Mouse (Mus musculus) heart, embryonic 14.5 days (tissue): ENCODE data around the gene Zcchc7. TPM values are rescaled to one million over a fixed set of nuclear protein-coding genes. Genes with fewer than 3 reads are reported as not detected.

Experiments
- ATAC-seq: fragments of 200-750 bp; cut with Nextera tagmentation; 2 replicates; pipeline ENCODE4 v1.8.0; 2017; ENCODE audit warnings: low read depth, moderate TSS enrichment; ENCODE audit not compliant: insufficient number of reproducible peaks, insufficient read depth, low FRiP score
- H3K27ac ChIP-seq, 2 experiments: fragments of 200-500 bp in 1 of 2; fragments of 300-500 bp in 1 of 2; sonication (generic) in 1 of 2; replicated peaks in 1 of 2; 2 replicates each; pipeline ENCODE4 v1.5.1; 2012 to 2014; ENCODE audit warnings: low read depth in 2 of 2, low read length in 2 of 2, control low read depth in 1 of 2, mild to moderate bottlenecking in 1 of 2, mixed read lengths in 1 of 2; ENCODE audit not compliant: control insufficient read depth in 1 of 2, insufficient read depth in 1 of 2
- H3K27me3 ChIP-seq: fragments of 300-500 bp; sonication (generic); 2 replicates; pipeline ENCODE4 v1.6.1; 2014; ENCODE audit warnings: mild to moderate bottlenecking, low read length, control low read depth; ENCODE audit not compliant: control insufficient read depth, insufficient read depth
- H3K36me3 ChIP-seq: fragments of 300-500 bp; sonication (generic); 2 replicates; pipeline ENCODE4 v1.6.1; 2014; ENCODE audit warnings: mild to moderate bottlenecking, control low read depth, low read length, mixed read lengths; ENCODE audit not compliant: control insufficient read depth, insufficient read depth
- H3K4me1 ChIP-seq, 2 experiments: fragments of 200-500 bp in 1 of 2; fragments of 300-500 bp in 1 of 2; sonication (generic) in 1 of 2; 2 replicates each; pipeline ENCODE4 v1.6.1; 2012 to 2014; ENCODE audit warnings: low read length in 2 of 2, control low read depth in 1 of 2, mixed read lengths in 1 of 2; ENCODE audit not compliant: control insufficient read depth in 2 of 2, insufficient read depth in 2 of 2
- H3K4me2 ChIP-seq: fragments of 300-500 bp; sonication (generic); 2 replicates; pipeline ENCODE4 v1.6.1; 2014; ENCODE audit warnings: mild to moderate bottlenecking, low read length
- H3K4me3 ChIP-seq, 2 experiments: fragments of 200-500 bp in 1 of 2; fragments of 300-500 bp in 1 of 2; sonication (generic) in 1 of 2; 2 replicates each; pipeline ENCODE4 v1.5.1; 2012 to 2014; ENCODE audit warnings: low read length in 2 of 2, mild to moderate bottlenecking in 2 of 2, control low read depth in 1 of 2, low read depth in 1 of 2, moderate library complexity in 1 of 2; ENCODE audit not compliant: control insufficient read depth in 1 of 2, insufficient read depth in 1 of 2
- H3K9ac ChIP-seq: fragments of 300-500 bp; sonication (generic); 2 replicates; pipeline ENCODE4 v1.6.1; 2014; ENCODE audit warnings: mild to moderate bottlenecking, low read length
- H3K9me3 ChIP-seq: fragments of 300-500 bp; sonication (generic); 2 replicates; pipeline ENCODE4 v1.6.1; 2016; ENCODE audit warnings: low read length, control low read depth; ENCODE audit not compliant: control insufficient read depth
- WGBS: fragments of 180-500 bp; shearing (Covaris S2); extraction: QIAGEN DNeasy Blood & Tissue Kit; methylation state at CpG from one replicate; pipeline ENCODE4 v1.1.7; 2014; 5-methylcytosine and 5-hydroxymethylcytosine counted together
- polyA plus RNA-seq: library from polyadenylated mRNA; unstranded; fragments of >200 nt; fragmentation: Nextera tagmentation; extraction: Ambion mirVana; gene quantifications from 2 replicates; pipeline ENCODE4 v1.2.1, GENCODE M21; 2014

Zcchc7 gene
- polyA plus RNA-seq, 1 experiment from 2014 or later: 24.9 TPM

- Histone ChIP-seq H3K9me3 (no peaks in the 10 kb centered on the region), H3K4me3 (no peak overlapping the region), H3K4me2 (no peak overlapping the region), H3K27ac (no peak overlapping the region), H3K4me1 (no peaks in the 10 kb centered on the region), H3K36me3 (peaks cover 8% of the 10 kb centered on the region), H3K9ac (no peak overlapping the region), H3K27me3 (no peaks in the 10 kb centered on the region)
- ATAC-seq: no peak
- WGBS: 65% methylated on average over 3 of the region's 3 CpGs
Measured at GRCm38 (mm10) chr4:44917907-44918306, 162.2 kb downstream of the Zcchc7 start.

- 88% methylated on average over 5 of the region's 5 CpGs for WGBS
- H3K9ac ChIP-seq: no peak overlapping the region
- H3K4me1 ChIP-seq: no peaks in the 10 kb centered on the region
- H3K9me3 ChIP-seq: no peaks in the 10 kb centered on the region
- ATAC-seq: no peak
- H3K4me3 ChIP-seq: no peak overlapping the region
- no peaks in the 10 kb centered on the region for H3K27me3 ChIP-seq
- H3K27ac ChIP-seq: no peak overlapping the region
- no peak overlapping the region for H3K4me2 ChIP-seq
- peaks cover 10% of the 10 kb centered on the region for H3K36me3 ChIP-seq
Measured at GRCm38 (mm10) chr4:44920831-44921230, 165.2 kb downstream of the Zcchc7 start.

GRCm38 (mm10) chr4:44922466-44923128 lies 166.9 kb downstream of the Zcchc7 start:
- Histone ChIP-seq H3K27ac (no peak overlapping the region), H3K9ac (no peak overlapping the region), H3K9me3 (no peaks in the 10 kb centered on the region), H3K4me2 (no peak overlapping the region), H3K4me3 (no peak overlapping the region), H3K27me3 (no peaks in the 10 kb centered on the region), H3K4me1 (no peaks in the 10 kb centered on the region), H3K36me3 (peaks cover 17% of the 10 kb centered on the region)
- WGBS: 82% methylated on average over 7 of the region's 7 CpGs
- ATAC-seq: no peak

- Histone ChIP-seq H3K27ac (no peak overlapping the region), H3K9ac (no peak overlapping the region), H3K27me3 (no peaks in the 10 kb centered on the region), H3K4me1 (no peaks in the 10 kb centered on the region), H3K9me3 (no peaks in the 10 kb centered on the region), H3K36me3 (peaks cover 17% of the 10 kb centered on the region), H3K4me3 (no peak overlapping the region), H3K4me2 (no peak overlapping the region)
- ATAC-seq: no peak
- WGBS: 81% methylated on average over 5 of the region's 5 CpGs
Measured at GRCm38 (mm10) chr4:44923129-44923481, 167.4 kb downstream of the Zcchc7 start.

- H3K36me3 ChIP-seq: peaks cover 59% of the 10 kb centered on the region
Measured at GRCm38 (mm10) chr4:44927934-44928333, 172.3 kb downstream of the Zcchc7 start.

GRCm38 (mm10) chr4:44928790-44929189 lies 173.1 kb downstream of the Zcchc7 start:
- Histone ChIP-seq H3K4me1 (no peaks in the 10 kb centered on the region), H3K36me3 (peaks cover 68% of the 10 kb centered on the region), H3K4me3 (no peak overlapping the region), H3K27ac (no peak overlapping the region), H3K4me2 (no peak overlapping the region), H3K9me3 (no peaks in the 10 kb centered on the region), H3K27me3 (no peaks in the 10 kb centered on the region), H3K9ac (no peak overlapping the region)
- ATAC-seq: no peak
- WGBS: 84% methylated on average over 3 of the region's 3 CpGs

More at GRCm38 (mm10) chr4:44927934-44928333, 172.3 kb downstream of the Zcchc7 start:
- WGBS: 75% methylated on average over 2 of the region's 2 CpGs
- no peak for ATAC-seq
- Histone ChIP-seq H3K4me2 (no peak overlapping the region), H3K27me3 (no peaks in the 10 kb centered on the region), H3K4me1 (no peaks in the 10 kb centered on the region), H3K9me3 (no peaks in the 10 kb centered on the region), H3K4me3 (no peak overlapping the region), H3K9ac (no peak overlapping the region), H3K27ac (no peak overlapping the region)

- H3K4me2 ChIP-seq: no peak overlapping the region
- H3K36me3 ChIP-seq: peaks cover 72% of the 10 kb centered on the region
- H3K9ac ChIP-seq: no peak overlapping the region
- no peak for ATAC-seq
- no peaks in the 10 kb centered on the region for H3K4me1 ChIP-seq
- WGBS: 93% methylated on average over 7 of the region's 7 CpGs
- H3K4me3 ChIP-seq: no peak overlapping the region
- H3K9me3 ChIP-seq: no peaks in the 10 kb centered on the region
- no peaks in the 10 kb centered on the region for H3K27me3 ChIP-seq
- H3K27ac ChIP-seq: no peak overlapping the region
Measured at GRCm38 (mm10) chr4:44930406-44930805, 174.7 kb downstream of the Zcchc7 start.

GRCm38 (mm10) chr4:44931732-44932131 lies 176.1 kb downstream of the Zcchc7 start:
- Histone ChIP-seq H3K9me3 (no peaks in the 10 kb centered on the region), H3K4me1 (no peaks in the 10 kb centered on the region), H3K36me3 (peaks cover 60% of the 10 kb centered on the region), H3K4me3 (no peak overlapping the region), H3K27ac (no peak overlapping the region), H3K4me2 (no peak overlapping the region), H3K9ac (no peak overlapping the region), H3K27me3 (no peaks in the 10 kb centered on the region)
- 94% methylated on average over 6 of the region's 6 CpGs for WGBS
- no peak for ATAC-seq
